Mouse (Mus musculus): ENCODE measurements around the gene Gls2.
A peak's percentile ranks its signal among the peaks of the same experiment; 100 is the strongest.

DNA sequence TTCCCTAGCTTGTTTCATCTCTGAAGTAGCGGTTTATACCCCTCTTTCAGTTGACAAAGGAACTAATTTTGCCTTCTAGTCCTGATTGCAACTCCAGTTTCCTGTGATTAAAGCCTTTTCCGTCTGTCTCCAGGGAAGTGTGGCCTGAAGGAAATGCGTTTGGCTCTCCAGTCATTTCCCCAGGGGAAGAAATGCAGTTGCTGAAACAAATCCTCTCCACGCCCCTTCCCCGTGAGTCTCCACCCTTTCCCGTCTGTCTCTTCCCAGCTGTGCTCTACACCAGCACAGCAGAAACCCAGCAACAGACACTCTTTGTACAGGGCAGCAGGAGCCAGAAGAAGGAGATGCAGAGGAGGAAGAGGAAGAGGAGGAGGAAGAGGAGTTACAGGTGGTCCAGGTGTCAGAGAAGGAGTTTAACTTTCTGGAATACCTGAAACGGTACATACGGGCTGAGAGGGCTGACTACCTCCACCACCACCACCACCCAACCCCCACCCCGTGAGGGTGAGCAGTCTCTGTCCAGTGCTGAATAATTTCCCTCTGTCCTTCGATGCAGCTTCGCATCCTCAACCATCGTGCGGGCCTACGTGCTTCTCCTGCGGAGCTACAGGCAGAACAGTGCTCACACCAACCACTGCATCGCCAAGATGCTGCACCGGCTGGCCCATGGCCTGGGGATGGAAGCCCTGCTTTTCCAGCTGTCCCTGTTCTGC is 52.9 kb downstream of the Gls2 start:
- no peak for TF ChIP-seq CTCF (IDR thresholded peaks at IDR 0.05; ENCODE audit: insufficient read depth, low read length)
- peak; percentile 34; the same call in 1 of the 2 replicates for TF ChIP-seq POLR2A (IDR thresholded peaks at IDR 0.05; ENCODE audit: borderline replicate concordance, extremely low read depth, low read depth, low read length)

Data from lung, adult 2 months (tissue).